Mouse (Mus musculus): ENCODE data around the gene Slc22a20. TPM values are rescaled to one million over a fixed set of nuclear protein-coding genes. Genes with fewer than 3 reads are reported as not detected.

The Slc22a20 gene
- polyA plus RNA-seq, 1 experiment from 2014 or later: not detected

DNA sequence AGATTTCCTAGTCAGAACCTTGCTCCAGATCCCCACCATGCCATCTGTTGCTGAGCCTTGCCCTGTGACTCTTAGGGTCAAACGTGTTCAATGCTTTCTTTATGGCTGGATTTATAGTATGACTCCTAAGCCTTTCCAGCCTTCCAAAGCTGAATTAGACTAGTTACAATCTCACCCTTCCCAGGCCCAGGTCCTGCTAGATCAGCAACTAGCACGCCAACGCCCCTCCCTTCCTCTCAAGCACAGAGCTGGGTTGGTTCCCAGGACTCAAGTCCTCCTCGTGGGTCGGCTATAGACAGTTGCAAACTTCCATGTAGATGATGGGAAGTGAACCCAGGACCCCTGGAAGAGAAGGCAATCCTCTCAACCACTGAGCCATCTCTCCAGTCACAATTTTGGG, 50.3 kb downstream of the Slc22a20 start:
- Histone ChIP-seq H3K79me2 (ENCODE audit: inconsistent target) (no peaks in the 10 kb centered on the region), H3K36me3 (ENCODE audit: inconsistent target) (no peaks in the 10 kb centered on the region), H3K27ac (no peak overlapping the region), H3K4me3 (ENCODE audit: inconsistent target) (no peak overlapping the region)
- WGBS (ENCODE audit: missing documents): 81% methylated on average over 5 of the region's 5 CpGs

DNA sequence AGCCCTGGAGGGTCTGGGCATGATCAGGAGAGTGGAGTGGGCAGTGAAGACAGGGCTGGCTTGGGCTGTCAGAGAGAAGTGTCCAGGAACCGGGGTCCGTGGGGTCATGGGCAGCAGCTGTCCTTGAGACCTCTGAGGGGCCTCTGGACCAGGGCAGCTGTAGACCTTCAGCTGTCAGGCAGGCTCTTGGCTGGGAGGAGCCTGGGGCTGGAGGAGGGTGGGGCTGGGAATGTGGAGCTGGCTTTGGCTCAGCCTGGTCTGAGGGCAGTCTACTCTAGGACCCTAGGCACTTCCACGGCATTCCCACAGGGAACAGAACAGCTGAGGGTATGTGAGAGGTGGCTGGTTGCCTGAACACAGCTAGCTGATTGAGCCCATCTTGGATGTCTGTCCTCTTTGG, 50.7 kb downstream of the Slc22a20 start:
- no peak overlapping the region for H3K27ac ChIP-seq
- WGBS (ENCODE audit: missing documents): 92% methylated on average over 3 of the region's 3 CpGs
- H3K36me3 ChIP-seq (ENCODE audit: inconsistent target): no peaks in the 10 kb centered on the region
- H3K79me2 ChIP-seq (ENCODE audit: inconsistent target): no peaks in the 10 kb centered on the region
- no peak overlapping the region for H3K4me3 ChIP-seq (ENCODE audit: inconsistent target)

DNA sequence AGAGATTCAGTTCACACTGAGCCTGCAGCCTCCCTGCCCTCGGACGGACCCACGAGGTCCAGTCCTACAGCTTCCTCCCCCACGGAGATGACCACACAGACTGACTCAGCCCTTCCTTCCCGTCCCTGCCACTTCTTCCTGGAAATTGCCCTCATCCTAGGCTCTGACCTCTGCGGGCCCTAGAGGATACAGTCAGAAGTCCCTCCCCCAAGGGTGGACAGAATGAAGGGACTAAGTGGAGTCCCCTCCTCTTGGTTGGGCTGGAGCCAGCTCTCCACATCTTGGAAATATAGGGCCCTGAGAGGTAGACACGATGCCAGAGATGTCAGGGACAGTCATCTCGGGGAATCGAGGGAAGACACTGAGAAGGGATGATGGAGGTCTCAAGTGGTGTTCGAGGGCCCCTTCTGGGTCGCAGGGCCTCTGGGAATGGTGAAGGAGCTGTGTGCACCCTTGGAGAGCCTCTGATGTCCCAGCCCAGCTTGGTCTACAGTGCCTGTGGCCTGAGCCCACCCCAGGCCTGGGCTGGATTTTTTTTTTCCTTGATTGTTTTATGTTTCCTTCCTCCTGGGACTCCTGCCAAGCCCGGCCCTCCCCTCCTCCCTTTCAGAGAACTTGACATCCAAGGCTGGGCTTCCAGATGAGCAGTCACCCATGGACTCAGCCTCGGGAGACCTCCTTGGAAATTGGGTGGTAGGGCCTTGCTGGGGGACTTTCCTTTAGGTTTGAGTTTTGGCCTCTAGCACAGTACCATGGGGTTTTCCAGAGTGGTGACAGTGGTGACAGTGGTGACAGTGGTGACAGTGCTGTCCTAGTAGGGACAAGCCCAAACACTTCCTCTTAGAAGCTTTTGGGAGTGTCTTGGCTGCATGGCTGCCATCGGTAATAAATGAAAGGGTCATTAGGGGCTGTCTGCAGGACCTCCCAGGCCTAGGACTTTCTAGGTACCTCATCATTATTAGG, 56.0 kb downstream of the Slc22a20 start:
- Histone ChIP-seq H3K36me3 (ENCODE audit: inconsistent target) (no peaks in the 10 kb centered on the region), H3K27ac (peak overlapping the region; percentile 52), H3K79me2 (ENCODE audit: inconsistent target) (no peaks in the 10 kb centered on the region), H3K4me3 (ENCODE audit: inconsistent target) (no peak overlapping the region)
- 44% methylated on average over 14 of the region's 14 CpGs for WGBS (ENCODE audit: missing documents)

DNA sequence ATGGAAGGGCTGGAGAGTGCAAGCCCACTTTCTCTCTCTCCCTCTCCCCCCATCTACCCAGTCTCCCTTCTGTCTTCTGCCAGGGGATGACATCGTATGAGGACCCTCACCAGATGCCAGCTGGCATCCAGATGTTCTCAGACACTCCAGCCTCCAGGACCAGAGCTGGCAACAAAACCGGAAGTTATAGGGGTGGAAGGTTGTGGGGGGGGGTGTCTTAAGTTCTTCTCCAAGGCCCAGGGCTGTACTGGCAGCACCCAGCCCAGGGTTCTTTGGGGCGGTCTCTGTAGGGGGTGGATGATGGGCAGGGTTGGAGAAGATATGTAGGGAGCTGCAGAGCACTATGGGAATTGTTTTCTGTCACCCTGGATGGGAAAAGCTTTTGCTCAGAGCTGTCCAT, 57.4 kb downstream of the Slc22a20 start:
- H3K27ac ChIP-seq: no peak overlapping the region
- H3K4me3 ChIP-seq (ENCODE audit: inconsistent target): no peak overlapping the region
- WGBS (ENCODE audit: missing documents): 75% methylated on average over 3 of the region's 3 CpGs
- no peaks in the 10 kb centered on the region for H3K36me3 ChIP-seq (ENCODE audit: inconsistent target)
- H3K79me2 ChIP-seq (ENCODE audit: inconsistent target): no peaks in the 10 kb centered on the region

DNA sequence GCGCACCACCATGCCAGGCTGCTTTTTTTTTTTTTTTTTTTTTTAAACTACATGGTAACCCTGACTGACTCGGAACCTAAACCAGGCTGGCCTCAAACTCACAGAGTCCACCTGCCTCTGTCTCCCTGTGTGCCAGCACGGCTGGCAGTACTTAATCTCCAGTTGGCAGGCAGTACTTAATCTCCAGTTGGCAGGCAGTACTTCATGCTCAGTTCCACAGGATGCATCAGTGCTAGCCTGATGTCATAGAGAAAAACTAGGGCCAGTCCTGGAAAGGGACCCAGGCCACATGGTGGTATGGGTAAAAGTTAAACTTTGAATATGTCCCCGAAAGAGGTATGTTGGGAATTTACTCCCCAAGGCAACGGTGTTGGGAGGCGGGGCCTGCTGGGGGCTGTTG, 57.8 kb downstream of the Slc22a20 start:
- H3K79me2 ChIP-seq (ENCODE audit: inconsistent target): no peaks in the 10 kb centered on the region
- H3K27ac ChIP-seq: no peak overlapping the region
- H3K36me3 ChIP-seq (ENCODE audit: inconsistent target): no peaks in the 10 kb centered on the region
- H3K4me3 ChIP-seq (ENCODE audit: inconsistent target): no peak overlapping the region
- 89% methylated on average over 5 of the region's 6 CpGs for WGBS (ENCODE audit: missing documents)

DNA sequence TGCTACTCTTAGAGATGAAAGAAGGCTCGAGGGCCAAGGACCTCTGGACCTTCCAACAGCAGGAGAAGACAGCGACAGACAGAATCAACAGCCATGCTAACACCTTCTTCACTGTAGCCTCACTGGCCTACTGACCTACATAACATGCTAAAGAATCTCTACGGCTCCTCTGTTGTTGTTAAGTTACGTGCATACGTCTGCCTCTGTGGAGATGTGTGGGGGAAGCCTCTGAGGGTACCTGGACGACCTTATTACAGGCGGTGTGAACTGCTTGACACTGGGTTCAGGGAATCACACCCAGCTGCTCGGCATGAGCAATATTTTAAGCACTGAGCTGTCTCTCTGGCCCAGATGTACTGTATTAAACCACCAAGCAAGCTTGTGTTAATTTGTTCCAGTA, 58.4 kb downstream of the Slc22a20 start:
- Histone ChIP-seq H3K4me3 (ENCODE audit: inconsistent target) (no peak overlapping the region), H3K27ac (no peak overlapping the region), H3K79me2 (ENCODE audit: inconsistent target) (no peaks in the 10 kb centered on the region), H3K36me3 (ENCODE audit: inconsistent target) (no peaks in the 10 kb centered on the region)
- 88% methylated on average over 8 of the region's 8 CpGs for WGBS (ENCODE audit: missing documents)

DNA sequence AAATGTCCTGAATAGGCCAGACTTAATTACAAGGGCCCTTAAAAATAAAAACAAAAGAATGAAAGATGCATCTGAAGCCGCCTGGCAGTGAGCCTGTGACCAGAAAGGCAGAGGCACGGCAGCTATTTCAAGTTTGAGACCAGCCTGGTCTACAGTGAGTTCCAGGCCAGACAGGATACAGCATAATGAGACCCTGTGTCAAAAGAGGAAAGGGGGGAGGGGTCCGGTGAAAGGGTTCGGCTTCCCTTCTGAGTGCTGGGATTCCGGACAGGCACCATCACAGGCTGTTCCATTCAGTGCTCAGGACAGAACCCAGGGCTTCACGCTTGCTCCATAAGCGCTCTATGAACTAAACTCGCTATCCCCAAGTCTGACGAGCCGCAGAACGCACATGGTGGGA, 58.9 kb downstream of the Slc22a20 start:
- H3K79me2 ChIP-seq (ENCODE audit: inconsistent target): no peaks in the 10 kb centered on the region
- no peak overlapping the region for H3K4me3 ChIP-seq (ENCODE audit: inconsistent target)
- no peak overlapping the region for H3K27ac ChIP-seq
- WGBS (ENCODE audit: missing documents): 86% methylated on average over 11 of the region's 11 CpGs
- H3K36me3 ChIP-seq (ENCODE audit: inconsistent target): no peaks in the 10 kb centered on the region

DNA sequence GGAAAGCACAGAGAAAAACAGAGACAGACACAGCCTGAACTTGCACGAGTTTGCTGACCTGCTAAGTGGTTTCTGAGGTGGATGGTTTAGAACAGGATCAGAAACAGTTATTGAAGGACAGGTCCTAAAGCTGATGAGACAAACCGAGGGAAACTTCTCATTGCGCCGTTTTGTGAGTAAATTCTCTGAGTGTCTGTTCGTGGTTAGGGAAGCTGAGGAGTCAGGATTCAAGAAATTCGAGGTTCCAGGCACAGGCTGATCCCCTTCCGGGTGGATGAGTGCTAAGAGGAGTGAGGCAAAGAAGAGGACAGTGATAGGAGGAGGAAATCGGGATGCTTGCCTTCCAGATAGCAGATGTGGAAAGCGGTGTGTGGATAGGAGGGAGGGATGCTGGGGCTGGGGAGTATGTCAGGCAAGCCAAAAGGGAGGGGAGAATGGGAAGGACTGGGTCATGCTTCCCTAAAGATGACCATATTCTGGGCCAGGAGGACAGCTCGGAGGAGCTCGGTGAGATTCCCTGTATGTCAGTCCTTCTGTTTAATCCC, 60.6 kb downstream of the Slc22a20 start:
- Histone ChIP-seq H3K36me3 (ENCODE audit: inconsistent target) (no peaks in the 10 kb centered on the region), H3K79me2 (ENCODE audit: inconsistent target) (no peaks in the 10 kb centered on the region), H3K4me3 (ENCODE audit: inconsistent target) (peak overlapping the region; percentile 40; the same call in 1 of the 2 replicates), H3K27ac (no peak overlapping the region)
- WGBS (ENCODE audit: missing documents): 47% methylated on average over 11 of the region's 11 CpGs

DNA sequence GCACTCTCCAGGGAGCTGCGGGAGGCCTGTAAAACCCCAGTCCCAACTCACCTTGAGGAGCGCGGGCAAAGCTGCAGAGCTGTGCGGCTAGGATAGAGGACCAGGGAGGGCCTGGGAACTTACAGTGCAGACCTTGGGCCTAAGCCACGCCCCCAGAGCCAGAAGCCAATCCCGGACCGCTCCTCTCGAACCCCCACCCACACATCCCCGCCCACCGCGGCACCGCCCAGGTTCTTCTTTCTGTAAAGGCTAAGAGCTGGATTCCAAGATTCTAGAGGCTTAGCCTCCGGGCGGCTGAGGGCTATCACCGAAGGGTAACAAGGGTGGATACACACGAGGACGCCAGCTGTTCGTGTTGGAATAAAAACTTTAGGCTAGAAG, 61.2 kb downstream of the Slc22a20 start, which contains the start of gene Cdc42ep2:
Gene Cdc42ep2, minus strand, starts transcription at position 104 of the 381 bp plus-strand sequence.
- Histone ChIP-seq H3K27ac (no peak within 1 kb of the TSS), H3K36me3 (ENCODE audit: inconsistent target) (no peaks in the 10 kb centered on the region), H3K4me3 (ENCODE audit: inconsistent target) (peak within 1 kb of the TSS; percentile 40), H3K79me2 (ENCODE audit: inconsistent target) (no peaks in the 10 kb centered on the region)
- 0% methylated on average over 18 of the region's 18 CpGs for WGBS (ENCODE audit: missing documents)

DNA sequence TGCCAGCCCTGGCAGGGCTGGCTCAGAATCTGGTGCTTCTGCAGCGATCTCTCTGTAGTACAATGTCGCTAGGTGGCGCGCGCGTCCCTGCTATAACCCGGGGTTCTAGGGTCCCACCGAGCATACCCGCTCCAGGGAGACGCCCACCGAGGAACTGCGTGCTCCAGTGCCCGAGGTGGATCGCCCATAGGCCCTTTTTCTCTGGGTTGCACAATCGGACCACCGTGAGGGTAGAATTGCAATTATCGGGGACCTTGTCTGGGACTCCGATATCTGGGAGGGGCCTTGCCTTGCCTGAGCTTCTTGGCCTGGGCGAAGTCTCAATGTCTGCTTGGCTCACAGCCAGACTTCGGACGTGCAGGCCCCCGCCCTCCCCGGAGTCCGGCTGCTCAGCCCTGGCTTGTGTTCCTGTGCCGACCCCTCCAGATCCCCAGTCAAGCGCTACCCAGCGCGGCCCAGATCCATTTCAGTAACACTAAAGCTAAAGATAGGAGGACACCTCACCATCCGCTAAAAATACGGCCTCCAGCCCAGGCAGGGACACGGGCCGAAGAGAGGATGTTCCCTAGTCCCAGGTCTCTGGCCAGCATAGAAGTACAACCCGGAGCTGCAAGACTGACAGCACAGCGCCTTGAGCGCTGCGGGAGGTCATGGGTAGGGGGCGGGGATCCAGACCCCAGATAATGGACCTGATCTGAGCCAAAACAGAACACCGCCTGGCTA, 61.8 kb downstream of the Slc22a20 start:
- Histone ChIP-seq H3K27ac (no peak overlapping the region), H3K79me2 (ENCODE audit: inconsistent target) (no peaks in the 10 kb centered on the region), H3K4me3 (ENCODE audit: inconsistent target) (peak overlapping the region; percentile 40), H3K36me3 (ENCODE audit: inconsistent target) (no peaks in the 10 kb centered on the region)
- WGBS (ENCODE audit: missing documents): under 1% methylated on average over 38 of the region's 38 CpGs

DNA sequence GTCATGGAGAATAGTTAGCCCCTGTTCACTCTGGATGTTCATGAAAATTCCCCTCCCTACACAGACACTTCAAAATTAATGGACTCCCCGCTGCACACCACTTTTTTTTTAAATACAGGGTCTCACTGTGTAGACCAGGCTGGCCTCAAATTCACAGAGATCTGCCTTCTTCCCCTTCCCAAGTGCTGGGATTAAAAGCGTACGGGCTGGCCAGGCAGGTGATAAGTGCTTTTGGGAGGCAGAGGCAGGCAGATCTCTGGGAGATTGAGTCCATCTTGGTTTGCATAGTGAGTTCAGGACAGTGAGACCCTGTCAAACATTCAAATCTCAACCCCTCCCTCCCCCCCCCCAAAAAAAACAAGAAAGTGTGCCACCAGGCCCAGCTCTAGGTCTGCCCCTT, 63.0 kb downstream of the Slc22a20 start:
- no peaks in the 10 kb centered on the region for H3K36me3 ChIP-seq (ENCODE audit: inconsistent target)
- H3K79me2 ChIP-seq (ENCODE audit: inconsistent target): no peaks in the 10 kb centered on the region
- WGBS (ENCODE audit: missing documents): 90% methylated on average over 3 of the region's 3 CpGs
- H3K27ac ChIP-seq: no peak overlapping the region
- H3K4me3 ChIP-seq (ENCODE audit: inconsistent target): no peak overlapping the region

DNA sequence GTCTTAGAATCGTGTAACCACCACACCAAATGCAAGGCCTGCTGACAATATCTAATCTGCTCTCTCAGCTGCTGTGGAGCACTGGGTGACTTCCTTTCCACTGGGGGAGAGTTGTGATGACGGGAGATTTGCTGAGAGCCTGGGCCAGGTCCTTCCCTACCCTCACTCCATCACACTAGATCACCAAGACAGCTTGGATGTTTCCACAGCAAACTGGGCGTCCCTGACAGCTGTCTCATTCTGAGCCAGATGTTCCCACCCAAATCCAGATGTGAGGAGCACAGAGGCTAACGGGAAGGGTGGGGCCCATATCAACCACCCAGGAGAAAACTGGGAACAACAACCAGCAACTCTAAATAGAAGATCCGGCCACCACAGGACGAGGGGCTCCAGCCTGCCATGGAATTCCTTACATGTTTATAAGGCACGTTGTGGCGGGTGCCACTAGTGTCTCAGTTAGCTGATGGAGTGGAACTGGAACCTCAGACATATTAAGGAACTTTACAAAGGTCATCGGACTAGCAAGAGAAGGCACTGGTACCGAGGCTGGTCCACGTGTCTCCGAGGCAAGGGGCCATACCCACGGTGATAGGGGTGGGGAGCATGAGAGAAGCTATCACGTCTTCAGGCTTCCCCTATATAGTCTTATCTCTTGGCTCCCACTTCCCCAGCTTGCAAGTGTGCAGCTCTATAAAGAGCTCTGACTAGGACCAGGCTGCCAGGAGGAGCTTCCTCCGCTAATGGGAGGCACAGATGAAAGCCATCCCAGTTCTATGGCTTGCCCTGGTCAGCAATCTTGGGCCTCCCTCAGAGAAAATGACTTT, 63.6 kb downstream of the Slc22a20 start:
- Histone ChIP-seq H3K27ac (no peak overlapping the region), H3K4me3 (ENCODE audit: inconsistent target) (no peak overlapping the region), H3K79me2 (ENCODE audit: inconsistent target) (no peaks in the 10 kb centered on the region), H3K36me3 (ENCODE audit: inconsistent target) (no peaks in the 10 kb centered on the region)
- 85% methylated on average over 15 of the region's 15 CpGs for WGBS (ENCODE audit: missing documents)

DNA sequence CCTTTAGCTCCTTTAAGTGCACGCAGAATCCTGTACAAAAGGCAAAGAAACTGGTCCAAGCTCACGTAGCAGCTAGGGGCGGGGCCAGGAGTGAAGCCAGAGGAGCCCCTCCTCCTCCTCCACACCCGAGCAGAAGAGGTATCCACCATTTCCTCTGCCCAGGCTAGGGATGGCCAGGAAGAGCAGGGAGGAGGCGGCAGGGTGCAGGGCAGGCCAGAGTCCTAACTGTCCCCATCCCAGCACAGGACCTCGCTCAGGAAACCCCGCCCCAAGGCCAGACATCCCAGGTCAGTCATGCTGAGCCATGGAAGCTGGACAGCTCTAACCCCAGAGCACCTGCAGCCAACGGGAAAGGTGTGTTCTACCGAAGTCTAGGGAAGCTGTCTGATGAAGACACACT, 64.2 kb downstream of the Slc22a20 start:
- H3K27ac ChIP-seq: no peak overlapping the region
- H3K79me2 ChIP-seq (ENCODE audit: inconsistent target): no peaks in the 10 kb centered on the region
- no peak overlapping the region for H3K4me3 ChIP-seq (ENCODE audit: inconsistent target)
- WGBS (ENCODE audit: missing documents): 69% methylated on average over 9 of the region's 9 CpGs
- no peaks in the 10 kb centered on the region for H3K36me3 ChIP-seq (ENCODE audit: inconsistent target)
